Mouse (Mus musculus): ENCODE results near the gene Sh3pxd2a.

DNA sequence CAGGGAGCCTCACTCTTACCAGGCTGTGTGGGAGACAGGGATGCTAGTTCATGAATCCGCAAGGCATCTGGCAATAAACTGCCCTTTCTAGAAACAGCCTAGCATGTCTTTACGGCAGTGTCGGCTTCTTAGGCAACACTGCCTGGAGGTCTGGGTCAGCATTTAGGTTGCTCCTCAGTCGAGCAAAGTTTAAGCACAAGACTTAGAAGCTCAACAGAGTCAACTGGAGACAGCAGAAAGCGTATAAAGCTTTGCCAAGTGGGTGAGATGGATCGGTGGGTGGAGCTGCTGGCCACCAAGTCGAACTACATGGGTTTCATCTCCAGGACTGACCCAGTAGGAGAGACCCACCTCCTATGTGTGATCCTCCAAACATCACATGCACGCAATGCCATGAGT is 157.3 kb downstream of the Sh3pxd2a start:
- TF ChIP-seq POLR2A (IDR thresholded peaks at IDR 0.05; ENCODE audit: extremely low read depth, insufficient read depth, low read length), result no peak
- TF ChIP-seq CTCF (IDR thresholded peaks at IDR 0.05; ENCODE audit: extremely low read depth, insufficient read depth, low read length), result no peak

Data from cortical plate, adult 2 months (tissue).